Mouse (Mus musculus) lung, adult 2 months (tissue): ENCODE measurements around the gene Hic2. TPM values are rescaled to one million over a fixed set of nuclear protein-coding genes. Genes with fewer than 3 reads are reported as not detected.

Source experiments
- DNase-seq: peaks from one replicate; pipeline ENCODE4 v3.0.0; 2022
- H3K4me1 ChIP-seq: fragments of 200-500 bp; 2 replicates; pipeline ENCODE4 v1.6.1; 2011; ENCODE audit warnings: low read length; ENCODE audit not compliant: control insufficient read depth, insufficient read depth
- H3K4me3 ChIP-seq: fragments of 200-500 bp; replicated peaks from 2 replicates; pipeline ENCODE3; 2011; ENCODE audit warnings: low read depth, mild to moderate bottlenecking, control low read depth, low read length; ENCODE audit errors: extremely low read depth
- CTCF ChIP-seq: fragments of 200-500 bp; IDR thresholded peaks from 2 replicates; pipeline ENCODE4 v1.5.1; 2011; ENCODE audit warnings: mild to moderate bottlenecking, low read length, control low read depth; ENCODE audit not compliant: insufficient read depth
- POLR2A ChIP-seq: fragments of 200-500 bp; IDR thresholded peaks from 2 replicates; pipeline ENCODE4 v1.6.1; 2011; ENCODE audit warnings: low read depth, mild to moderate bottlenecking, control low read depth, low read length, borderline replicate concordance; ENCODE audit errors: extremely low read depth
- WGBS: fragments of 180-500 bp; shearing (Covaris S2); methylation state at CpG from one replicate; pipeline ENCODE4 v1.1.7; 2018; 5-methylcytosine and 5-hydroxymethylcytosine counted together
- polyA plus RNA-seq: library from polyadenylated mRNA; depleted of rRNA; stranded (reverse); fragments of >200 nt; gene quantifications from 2 replicates; pipeline ENCODE4 v1.2.3, GENCODE M21; 2012

The Hic2 gene
- polyA plus RNA-seq, 1 experiment: 2.2 TPM

GRCm38 (mm10) chr16:17252086-17252726 is 18.8 kb downstream of the Hic2 start:
- TF ChIP-seq POLR2A: no peak
- no peak for TF ChIP-seq CTCF
- Histone ChIP-seq H3K4me3 (no peak overlapping the region), H3K4me1 (no peaks in the 10 kb centered on the region)
- WGBS: 68% methylated on average over 3 of the region's 3 CpGs
- DNase-seq: no peak

- Histone ChIP-seq H3K4me1 (no peaks in the 10 kb centered on the region), H3K4me3 (no peak overlapping the region)
- WGBS: 77% methylated on average over 7 of the region's 7 CpGs
- TF ChIP-seq POLR2A (no peak), CTCF (no peak)
- no peak for DNase-seq
These were observed 19.5 kb downstream of the Hic2 start for GRCm38 (mm10) chr16:17252841-17253240.

GRCm38 (mm10) chr16:17254005-17254597 is 20.7 kb downstream of the Hic2 start:
- DNase-seq: no peak
- H3K4me1 ChIP-seq: no peaks in the 10 kb centered on the region
- TF ChIP-seq CTCF: no peak
- no peak for TF ChIP-seq POLR2A
- 61% methylated on average over 4 of the region's 4 CpGs for WGBS
- H3K4me3 ChIP-seq: no peak overlapping the region

GRCm38 (mm10) chr16:17255270-17255669 is 21.9 kb downstream of the Hic2 start:
- no peak for TF ChIP-seq POLR2A
- TF ChIP-seq CTCF: no peak
- DNase-seq: no peak
- no peak overlapping the region for H3K4me3 ChIP-seq
- H3K4me1 ChIP-seq: no peaks in the 10 kb centered on the region
- WGBS: 74% methylated on average over 2 of the region's 2 CpGs

GRCm38 (mm10) chr16:17257359-17257821 is 24.0 kb downstream of the Hic2 start:
- 79% methylated on average over 9 of the region's 9 CpGs for WGBS

GRCm38 (mm10) chr16:17258917-17259316 is 25.5 kb downstream of the Hic2 start:
- Histone ChIP-seq H3K4me3 (no peak overlapping the region), H3K4me1 (no peaks in the 10 kb centered on the region)
- 96% methylated on average over 12 of the region's 12 CpGs for WGBS
- TF ChIP-seq POLR2A (no peak), CTCF (no peak)
- DNase-seq: no peak

More at GRCm38 (mm10) chr16:17257359-17257821, 24.0 kb downstream of the Hic2 start:
- TF ChIP-seq POLR2A (no peak), CTCF (no peak)
- Histone ChIP-seq H3K4me3 (no peak overlapping the region), H3K4me1 (no peaks in the 10 kb centered on the region)
- no peak for DNase-seq

GRCm38 (mm10) chr16:17261341-17261740 is 28.0 kb downstream of the Hic2 start:
- H3K4me3 ChIP-seq: no peak overlapping the region
- no peak for TF ChIP-seq POLR2A
- TF ChIP-seq CTCF: no peak
- WGBS: 77% methylated on average over 1 of the region's 1 CpGs
- DNase-seq: no peak
- no peaks in the 10 kb centered on the region for H3K4me1 ChIP-seq

GRCm38 (mm10) chr16:17266113-17266512 is 32.7 kb downstream of the Hic2 start:
- no peak for DNase-seq
- no peaks in the 10 kb centered on the region for H3K4me1 ChIP-seq
- TF ChIP-seq POLR2A (no peak), CTCF (no peak)
- no peak overlapping the region for H3K4me3 ChIP-seq
- WGBS: 69% methylated on average over 3 of the region's 3 CpGs

GRCm38 (mm10) chr16:17267937-17268336 is 34.6 kb downstream of the Hic2 start:
- whole genome bisulfite sequencing: 40% methylated on average over 5 of the region's 5 CpGs
- no peak for DNase-seq
- TF ChIP-seq CTCF (no peak), POLR2A (no peak)

GRCm38 (mm10) chr16:17269872-17270271 is 36.5 kb downstream of the Hic2 start:
- no peaks in the 10 kb centered on the region for H3K4me1 ChIP-seq
- no peak overlapping the region for H3K4me3 ChIP-seq
- no peak for TF ChIP-seq CTCF
- no peak for TF ChIP-seq POLR2A
- 93% methylated on average over 5 of the region's 5 CpGs for WGBS
- DNase-seq: no peak

More at GRCm38 (mm10) chr16:17267937-17268336, 34.6 kb downstream of the Hic2 start:
- H3K4me3 ChIP-seq: no peak overlapping the region
- no peaks in the 10 kb centered on the region for H3K4me1 ChIP-seq

- TF ChIP-seq CTCF: 0 out of 2 replicates have a peak, but pooled peaks have one; percentile 2
- no peak for TF ChIP-seq POLR2A
- Histone ChIP-seq H3K4me3 (no peak overlapping the region), H3K4me1 (no peaks in the 10 kb centered on the region)
- DNase-seq: peak; percentile 46
- 64% methylated on average over 4 of the region's 4 CpGs for WGBS
These were observed 37.8 kb downstream of the Hic2 start for GRCm38 (mm10) chr16:17271124-17271523.
